Mouse (Mus musculus) small intestine, adult 2 months (tissue): ENCODE data around the gene Adcy3.

Source experiments
- CTCF ChIP-seq: fragments of 200-500 bp; IDR thresholded peaks from 2 replicates; pipeline ENCODE4 v1.5.1; 2012; ENCODE audit warnings: low read depth, mild to moderate bottlenecking, control low read depth, inconsistent platforms, low read length, moderate library complexity, mixed read lengths; ENCODE audit not compliant: insufficient replicate concordance, insufficient read length; ENCODE audit errors: extremely low read depth
- POLR2A ChIP-seq: fragments of 200-500 bp; IDR thresholded peaks from 2 replicates; pipeline ENCODE4 v1.6.1; 2012; ENCODE audit warnings: low read depth, mild to moderate bottlenecking, control low read depth, inconsistent platforms, low read length, moderate library complexity

DNA sequence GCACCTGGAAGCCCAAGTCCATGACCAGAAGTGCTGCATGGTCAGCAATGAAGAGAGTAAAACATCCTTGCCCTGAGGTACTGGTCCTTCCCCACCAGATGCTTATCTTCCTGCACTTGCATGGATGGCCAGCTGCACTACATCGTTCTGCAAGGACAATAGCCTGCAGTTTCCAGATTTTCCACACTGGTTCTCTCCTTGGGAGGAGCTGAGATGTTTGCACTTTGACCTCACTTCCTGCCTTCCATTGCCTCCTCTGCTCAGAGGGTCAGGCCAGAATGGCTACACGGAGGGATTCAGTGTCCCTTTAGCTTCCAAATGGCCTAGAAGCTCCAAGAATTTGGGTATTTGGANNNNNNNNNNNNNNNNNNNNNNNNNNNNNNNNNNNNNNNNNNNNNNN is 51.7 kb downstream of the Adcy3 start:
- TF ChIP-seq CTCF (no peak), POLR2A (no peak)
